Mouse (Mus musculus): Measurements from ENCODE around the gene Sesn1. TPM values are rescaled to one million over a fixed set of nuclear protein-coding genes. Genes with fewer than 3 reads are reported as not detected.

The Sesn1 gene
- polyA plus RNA-seq, 1 experiment from 2014 or later: 41.2 TPM

Other genes starting within 250 kb of the Sesn1 start
- gene Ccdc162, start 93.3 kb upstream of the Sesn1 start, polyA plus RNA-seq (2015; fragmentation: Nextera tagmentation; extraction: Ambion mirVana): 1.4 and 1.9 TPM in 2 replicates
- gene Cep57l1, start 64 bp upstream of the Sesn1 start, polyA plus RNA-seq (2015; fragmentation: Nextera tagmentation; extraction: Ambion mirVana): 14.3 and 15.7 TPM in 2 replicates
- gene Armc2, start 208.5 kb downstream of the Sesn1 start, polyA plus RNA-seq (2015; fragmentation: Nextera tagmentation; extraction: Ambion mirVana): 12.7 TPM in 2 replicates